Mouse (Mus musculus): ENCODE measurements around the gene Bmp4. TPM values are rescaled to one million over a fixed set of nuclear protein-coding genes. Genes with fewer than 3 reads are reported as not detected.

Bmp4 gene
- polyA plus RNA-seq, 1 experiment from 2014 or later = 1.7 TPM

Other genes with a start within 250 kb of the Bmp4 start
- not detected in 2 replicates for gene Gm15217, start 11.3 kb downstream of the Bmp4 start, polyA plus RNA-seq (2014; fragmentation: Nextera tagmentation; extraction: Ambion mirVana)

All from midbrain, embryonic 14.5 days (tissue).